Mouse (Mus musculus) lung, embryonic 14.5 days (tissue): ENCODE measurements around the gene Krtap10-4. TPM values are rescaled to one million over a fixed set of nuclear protein-coding genes. Genes with fewer than 3 reads are reported as not detected.
"Not testable (repeated sequence)": the region's sequence is repeated elsewhere in the genome, so short reads cannot be mapped to it uniquely, and the experiment has no call there.

Source experiments
- ATAC-seq: fragments of 200-750 bp; cut with Nextera tagmentation; 2 replicates; pipeline ENCODE4 v1.8.0; 2017; ENCODE audit warnings: mild to moderate bottlenecking, moderate TSS enrichment, moderate library complexity; ENCODE audit not compliant: insufficient read depth
- DNase-seq: peaks from one replicate; pipeline ENCODE4 v3.0.0-alpha.2; 2015
- H3K27ac ChIP-seq: fragments of 300-500 bp; sonication (generic); 2 replicates; pipeline ENCODE4 v1.5.1; 2014; ENCODE audit warnings: low read depth, mild to moderate bottlenecking, moderate library complexity
- H3K27me3 ChIP-seq: fragments of 300-500 bp; sonication (generic); 2 replicates; pipeline ENCODE4 v1.6.1; 2014; ENCODE audit warnings: low read length, control low read depth; ENCODE audit not compliant: insufficient read depth
- H3K36me3 ChIP-seq: fragments of 300-500 bp; sonication (generic); 2 replicates; pipeline ENCODE4 v1.6.1; 2014; ENCODE audit warnings: control low read depth; ENCODE audit not compliant: insufficient read depth
- H3K4me1 ChIP-seq: fragments of 300-500 bp; sonication (generic); 2 replicates; pipeline ENCODE4 v1.6.1; 2014; ENCODE audit warnings: antibody characterized with exemption, control low read depth; ENCODE audit not compliant: insufficient read depth
- H3K4me2 ChIP-seq: fragments of 300-500 bp; sonication (generic); 2 replicates; pipeline ENCODE4 v1.6.1; 2014; ENCODE audit warnings: mild to moderate bottlenecking
- H3K4me3 ChIP-seq: fragments of 300-500 bp; sonication (generic); 2 replicates; pipeline ENCODE4 v1.5.1; 2014; ENCODE audit warnings: low read depth, low read length
- H3K9ac ChIP-seq: fragments of 300-500 bp; sonication (generic); 2 replicates; pipeline ENCODE4 v1.6.1; 2014
- H3K9me3 ChIP-seq: fragments of 300-500 bp; sonication (generic); 2 replicates; pipeline ENCODE4 v1.6.1; 2016; ENCODE audit warnings: low read depth, low read length, control low read depth
- CTCF ChIP-seq: IDR thresholded peaks from 2 replicates; pipeline ENCODE4 v1.5.1; 2016; ENCODE audit warnings: antibody characterized with exemption, low read depth
- WGBS: fragments of 180-500 bp; shearing (Covaris S2); extraction: QIAGEN DNeasy Blood & Tissue Kit; methylation state at CpG from one replicate; pipeline ENCODE4 v1.1.7; 2014; 5-methylcytosine and 5-hydroxymethylcytosine counted together
- polyA plus RNA-seq: library from polyadenylated mRNA; unstranded; fragments of >200 nt; fragmentation: Nextera tagmentation; extraction: Ambion mirVana; gene quantifications from 2 replicates; pipeline ENCODE4 v1.2.1, GENCODE M21; 2014

Krtap10-4 gene
- polyA plus RNA-seq, 1 experiment from 2014 or later = not detected

DNA sequence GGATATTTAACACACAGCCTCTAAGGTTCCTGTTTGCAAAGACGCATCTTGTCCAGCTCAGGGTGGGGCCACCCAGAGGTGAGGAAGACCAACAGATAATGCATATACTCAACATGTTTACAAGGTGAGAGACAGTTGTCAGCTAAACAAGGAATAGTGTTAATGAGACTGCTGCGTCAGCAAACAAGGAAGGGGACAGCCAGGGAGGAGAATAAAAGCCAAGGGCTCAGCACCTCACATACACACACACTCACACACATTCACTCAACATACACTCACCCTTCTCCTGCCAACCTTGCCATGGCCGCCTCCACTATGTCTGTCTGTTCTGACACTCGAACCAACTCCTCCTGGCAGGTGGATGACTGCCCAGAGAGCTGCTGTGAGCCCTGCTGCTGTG lies 12.5 kb downstream of the Krtap10-4 start, which contains the start of gene Gm2696:
Gm2696 (plus strand) TSS at position 301 of the 400 bp plus-strand sequence.
- Histone ChIP-seq H3K4me1 (no peaks in the 10 kb centered on the region), H3K27ac (no peak within 1 kb of the TSS), H3K36me3 (no peaks in the 10 kb centered on the region), H3K9me3 (no peaks in the 10 kb centered on the region), H3K4me2 (no peak within 1 kb of the TSS), H3K9ac (no peak within 1 kb of the TSS), H3K4me3 (no peak within 1 kb of the TSS), H3K27me3 (no peaks in the 10 kb centered on the region)
- 24% methylated on average over 4 of the region's 4 CpGs for WGBS
- ATAC-seq (no peak), DNase-seq (no peak)
- no peak for TF ChIP-seq CTCF

- ATAC-seq (no peak), DNase-seq (no peak)
- Histone ChIP-seq H3K9me3 (no peaks in the 10 kb centered on the region), H3K4me2 (no peak within 1 kb of the TSS), H3K9ac (no peak within 1 kb of the TSS), H3K27ac (no peak within 1 kb of the TSS), H3K27me3 (no peaks in the 10 kb centered on the region), H3K36me3 (no peaks in the 10 kb centered on the region), H3K4me1 (no peaks in the 10 kb centered on the region), H3K4me3 (no peak within 1 kb of the TSS)
- 64% methylated on average over 5 of the region's 5 CpGs for WGBS
- no peak for TF ChIP-seq CTCF
Observed at GRCm38 (mm10) chr10:77811743-77812142, 15.2 kb downstream of the Krtap10-4 start, which contains the start of gene Gm9507. Gene Gm9507, minus strand, starts transcription at chr10:77811843.

DNA sequence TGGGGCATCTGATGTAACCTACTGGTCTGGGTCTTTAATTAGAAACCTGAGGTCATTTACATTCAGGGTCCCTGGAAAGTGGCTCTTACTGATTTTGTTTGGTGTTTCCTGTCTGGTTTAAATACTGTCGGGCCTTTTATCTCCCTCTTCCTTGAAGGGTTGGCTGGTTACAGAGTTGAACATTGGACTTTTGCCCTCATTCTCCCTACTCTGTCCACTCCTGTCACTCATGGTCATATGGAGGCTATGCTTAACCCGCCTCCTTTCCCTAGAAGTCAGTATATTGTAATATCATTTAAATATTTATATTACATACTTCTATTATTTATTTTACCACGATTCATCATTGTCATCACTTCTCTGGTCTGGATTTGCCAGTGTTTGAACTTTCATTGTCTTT lies 22.8 kb downstream of the Krtap10-4 start:
- H3K4me1 ChIP-seq = no peaks in the 10 kb centered on the region
- no peaks in the 10 kb centered on the region for H3K27me3 ChIP-seq
- no peaks in the 10 kb centered on the region for H3K9me3 ChIP-seq
- H3K9ac ChIP-seq = no peak overlapping the region
- DNase-seq (peak; percentile 35), ATAC-seq (no peak)
- H3K36me3 ChIP-seq = no peaks in the 10 kb centered on the region
- H3K4me2 ChIP-seq = no peak overlapping the region
- no peak for TF ChIP-seq CTCF
- no peak overlapping the region for H3K27ac ChIP-seq
- 32% methylated on average over 3 of the region's 3 CpGs for WGBS
- H3K4me3 ChIP-seq = no peak overlapping the region

DNA sequence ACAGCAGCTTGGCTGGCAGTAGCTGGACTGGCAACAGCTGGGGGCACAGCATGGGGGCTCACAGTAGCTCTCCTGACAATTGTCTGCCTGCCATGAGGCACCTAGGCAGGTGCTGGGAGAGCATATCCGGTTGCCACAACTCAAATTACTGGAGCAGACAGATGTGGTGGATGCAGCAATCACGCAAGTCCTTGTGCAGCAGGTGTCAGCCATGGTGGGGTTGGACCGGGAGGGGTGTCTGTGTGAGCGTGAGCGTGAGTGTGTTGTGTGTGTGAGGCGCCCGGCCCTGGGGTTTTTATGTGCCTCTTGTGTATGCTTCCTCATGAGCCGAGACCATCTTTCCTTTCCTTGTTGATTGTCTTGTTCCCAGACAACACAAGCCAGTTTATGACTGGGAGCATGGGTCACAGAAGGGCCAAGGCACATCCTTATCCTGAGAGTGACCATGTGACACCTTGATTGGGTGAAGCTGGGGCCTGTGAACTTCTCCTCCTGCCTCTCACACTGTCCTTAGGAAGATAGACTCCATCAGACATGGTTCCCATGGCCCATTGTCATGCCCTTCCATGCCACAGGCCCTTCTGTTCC lies 27.9 kb downstream of the Krtap10-4 start, which contains the start of gene Gm19668:
Gm19668 (minus strand) TSS at position 213 of the 588 bp plus-strand sequence.
- Histone ChIP-seq H3K4me3 (no peak within 1 kb of the TSS), H3K9ac (no peak within 1 kb of the TSS), H3K4me2 (no peak within 1 kb of the TSS), H3K9me3 (no peaks in the 10 kb centered on the region), H3K4me1 (no peaks in the 10 kb centered on the region), H3K27ac (no peak within 1 kb of the TSS), H3K36me3 (no peaks in the 10 kb centered on the region), H3K27me3 (no peaks in the 10 kb centered on the region)
- ATAC-seq (no peak), DNase-seq (no peak)
- WGBS = 53% methylated on average over 8 of the region's 8 CpGs
- TF ChIP-seq CTCF = no peak

DNA sequence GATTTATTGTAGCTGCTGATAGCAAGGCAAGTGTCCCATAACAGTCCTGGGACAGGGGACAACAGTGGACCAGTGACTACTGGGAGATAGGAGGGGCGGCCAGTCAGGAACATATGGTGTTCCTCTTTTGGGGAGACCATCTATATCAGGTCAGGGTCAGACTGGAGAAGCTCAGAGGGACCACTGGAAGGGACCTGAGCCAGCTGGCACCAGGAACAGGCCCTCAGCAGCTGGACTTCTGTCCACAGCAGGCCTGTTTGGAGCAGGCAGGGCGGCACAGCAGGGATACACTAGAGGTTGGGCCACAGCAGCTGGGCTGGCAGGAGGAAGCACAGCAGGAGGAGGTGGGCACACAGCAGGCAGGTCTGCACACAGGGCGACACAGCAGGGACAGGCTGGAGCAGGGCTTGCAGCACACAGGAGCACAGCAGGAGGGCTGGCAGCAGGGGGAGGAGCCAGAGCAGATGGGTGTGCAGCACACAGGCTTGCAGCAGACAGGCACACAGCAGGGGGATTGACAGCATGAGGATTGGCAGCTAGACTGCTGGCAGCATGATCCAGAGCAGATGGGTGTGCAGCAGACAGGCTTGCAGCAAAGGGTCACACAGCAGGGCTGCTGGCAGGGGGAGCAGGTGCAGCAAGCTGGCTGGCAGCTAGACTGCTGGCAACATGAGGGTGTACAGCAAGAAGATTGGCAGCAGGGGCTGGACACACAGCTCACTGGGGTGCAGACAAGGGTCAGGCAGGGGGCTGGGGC lies 28.6 kb downstream of the Krtap10-4 start:
- 36% methylated on average over 3 of the region's 3 CpGs for WGBS
- peak; percentile 5 for DNase-seq
- not testable (repeated sequence) for ATAC-seq, H3K4me1 ChIP-seq, H3K4me3 ChIP-seq, H3K36me3 ChIP-seq, H3K9me3 ChIP-seq, H3K27me3 ChIP-seq, H3K9ac ChIP-seq, H3K27ac ChIP-seq, H3K4me2 ChIP-seq

DNA sequence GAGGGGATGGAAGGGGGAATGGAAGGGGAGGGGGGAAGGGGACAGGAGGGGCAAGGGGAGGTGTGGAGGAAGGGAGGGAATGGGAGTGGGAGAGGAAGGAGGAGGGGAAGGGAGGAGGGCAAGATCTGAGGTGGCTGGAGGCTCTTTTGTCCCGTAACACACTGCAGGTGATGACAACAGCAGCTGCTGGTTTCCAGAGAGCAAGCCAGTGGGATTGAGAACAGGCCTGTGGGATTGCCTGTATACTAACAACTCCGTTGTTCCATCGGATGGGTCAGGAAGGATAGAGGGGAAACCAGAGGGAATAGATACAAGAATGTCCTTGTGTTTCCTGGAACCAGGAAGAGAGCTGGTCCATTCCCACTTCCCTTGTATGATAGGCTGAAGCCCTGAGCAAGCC lies 29.2 kb downstream of the Krtap10-4 start:
- Histone ChIP-seq H3K27me3 (no peaks in the 10 kb centered on the region), H3K4me2 (no peak overlapping the region), H3K36me3 (no peaks in the 10 kb centered on the region), H3K4me3 (no peak overlapping the region), H3K9me3 (no peaks in the 10 kb centered on the region), H3K9ac (no peak overlapping the region), H3K27ac (no peak overlapping the region), H3K4me1 (no peaks in the 10 kb centered on the region)
- 5% methylated on average over 3 of the region's 3 CpGs for WGBS
- no peak for TF ChIP-seq CTCF
- no peak for ATAC-seq
- DNase-seq = no peak

DNA sequence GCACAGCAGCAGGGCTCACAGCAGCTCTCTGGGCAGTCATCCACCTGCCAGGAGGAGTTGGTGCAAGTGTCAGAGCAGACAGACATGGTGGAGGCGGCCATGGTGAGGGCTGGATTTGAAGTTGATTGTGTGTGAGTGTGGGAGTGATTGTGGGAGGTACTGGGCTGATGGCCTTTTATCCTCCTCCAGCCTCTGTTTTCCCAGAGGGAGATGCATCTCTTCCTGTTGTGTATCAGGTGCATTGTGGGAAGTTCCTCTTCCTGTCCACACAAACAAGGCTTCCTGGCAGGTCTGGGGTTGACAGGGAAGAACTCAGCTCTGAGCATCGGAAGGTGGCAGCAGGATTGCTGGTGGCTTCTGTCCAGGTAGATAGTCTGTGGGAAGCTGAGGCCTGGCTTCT lies 31.9 kb downstream of the Krtap10-4 start, which contains the start of gene Gm9639:
Gm9639 (minus strand) TSS at position 101 of the 400 bp plus-strand sequence.
- Histone ChIP-seq H3K4me2 (no peak within 1 kb of the TSS), H3K4me1 (no peaks in the 10 kb centered on the region), H3K27me3 (no peaks in the 10 kb centered on the region), H3K4me3 (no peak within 1 kb of the TSS), H3K9me3 (no peaks in the 10 kb centered on the region), H3K9ac (no peak within 1 kb of the TSS), H3K27ac (no peak within 1 kb of the TSS), H3K36me3 (no peaks in the 10 kb centered on the region)
- no peak for ATAC-seq
- no peak for TF ChIP-seq CTCF
- DNase-seq = no peak
- WGBS = 38% methylated on average over 2 of the region's 2 CpGs
